Mouse (Mus musculus): ENCODE data around the gene Cfap43. TPM values are rescaled to one million over a fixed set of nuclear protein-coding genes. Genes with fewer than 3 reads are reported as not detected.
A peak's percentile ranks its signal among the peaks of the same experiment; 100 is the strongest.
"Not testable (repeated sequence)": the region's sequence is repeated elsewhere in the genome, so short reads cannot be mapped to it uniquely, and the experiment has no call there.

Gene Cfap43
- polyA plus RNA-seq, 1 experiment from 2014 or later, result 1.7 TPM

- ATAC-seq, result peak; percentile 79
- H3K9ac ChIP-seq (ENCODE audit: low read depth, low read length), result peak overlapping the region; percentile 87
- peak overlapping the region; percentile 63 for H3K27ac ChIP-seq (ENCODE audit: low read length)
- H3K4me1 ChIP-seq (ENCODE audit: control insufficient read depth, insufficient read depth, low read length), result peaks cover 10% of the 10 kb centered on the region
- H3K9me3 ChIP-seq (replicated peaks; ENCODE audit: control insufficient read depth, low read length, poor library complexity, severe bottlenecking), result no peaks in the 10 kb centered on the region
- H3K4me3 ChIP-seq (ENCODE audit: low read depth, low read length), result peak overlapping the region; percentile 79
- H3K36me3 ChIP-seq (ENCODE audit: control insufficient read depth, insufficient read depth, low read length), result no peaks in the 10 kb centered on the region; the same call in 1 of the 2 replicates
- H3K4me2 ChIP-seq (ENCODE audit: low read length), result peak overlapping the region; percentile 95
- WGBS, result 14% methylated on average over 13 of the region's 13 CpGs
- no peaks in the 10 kb centered on the region for H3K27me3 ChIP-seq (ENCODE audit: control insufficient read depth, insufficient read depth, low read depth, low read length)
These were observed 64.9 kb downstream of the Cfap43 start for GRCm38 (mm10) chr19:47853951-47854795.

GRCm38 (mm10) chr19:47853053-47853452 lies 66.0 kb downstream of the Cfap43 start:
- Histone ChIP-seq H3K4me2 (ENCODE audit: low read length) (no peak overlapping the region), H3K36me3 (ENCODE audit: control insufficient read depth, insufficient read depth, low read length) (no peaks in the 10 kb centered on the region), H3K4me3 (ENCODE audit: low read depth, low read length) (no peak overlapping the region), H3K27ac (ENCODE audit: low read length) (no peak overlapping the region), H3K9ac (ENCODE audit: low read depth, low read length) (no peak overlapping the region), H3K9me3 (replicated peaks; ENCODE audit: control insufficient read depth, low read length, poor library complexity, severe bottlenecking) (no peaks in the 10 kb centered on the region), H3K27me3 (ENCODE audit: control insufficient read depth, insufficient read depth, low read depth, low read length) (no peaks in the 10 kb centered on the region), H3K4me1 (ENCODE audit: control insufficient read depth, insufficient read depth, low read length) (peaks cover 10% of the 10 kb centered on the region)
- ATAC-seq, result no peak
- WGBS, result 84% methylated on average over 3 of the region's 3 CpGs

- H3K4me1 ChIP-seq (ENCODE audit: control insufficient read depth, insufficient read depth, low read length), result peaks cover 10% of the 10 kb centered on the region
- not testable (repeated sequence) for H3K36me3 ChIP-seq (ENCODE audit: control insufficient read depth, insufficient read depth, low read length); H3K4me3 ChIP-seq (ENCODE audit: low read depth, low read length); H3K4me2 ChIP-seq (ENCODE audit: low read length); H3K9ac ChIP-seq (ENCODE audit: low read depth, low read length); H3K27ac ChIP-seq (ENCODE audit: low read length); H3K27me3 ChIP-seq (ENCODE audit: control insufficient read depth, insufficient read depth, low read depth, low read length); ATAC-seq; H3K9me3 ChIP-seq (replicated peaks; ENCODE audit: control insufficient read depth, low read length, poor library complexity, severe bottlenecking)
- 86% methylated on average over 3 of the region's 3 CpGs for WGBS
These were observed 67.0 kb downstream of the Cfap43 start for GRCm38 (mm10) chr19:47852131-47852530.

- 85% methylated on average over 3 of the region's 3 CpGs for WGBS
These were observed 69.4 kb downstream of the Cfap43 start for GRCm38 (mm10) chr19:47849735-47850134.

GRCm38 (mm10) chr19:47841234-47841633 lies 77.9 kb downstream of the Cfap43 start:
- not testable (repeated sequence) for H3K4me3 ChIP-seq (ENCODE audit: low read depth, low read length); H3K27me3 ChIP-seq (ENCODE audit: control insufficient read depth, insufficient read depth, low read depth, low read length); H3K4me2 ChIP-seq (ENCODE audit: low read length); H3K4me1 ChIP-seq (ENCODE audit: control insufficient read depth, insufficient read depth, low read length); ATAC-seq; H3K9ac ChIP-seq (ENCODE audit: low read depth, low read length); H3K36me3 ChIP-seq (ENCODE audit: control insufficient read depth, insufficient read depth, low read length); H3K27ac ChIP-seq (ENCODE audit: low read length); H3K9me3 ChIP-seq (replicated peaks; ENCODE audit: control insufficient read depth, low read length, poor library complexity, severe bottlenecking)
- WGBS, result 82% methylated on average over 13 of the region's 15 CpGs

More at GRCm38 (mm10) chr19:47849735-47850134, 69.4 kb downstream of the Cfap43 start:
- Histone ChIP-seq H3K36me3 (ENCODE audit: control insufficient read depth, insufficient read depth, low read length) (no peaks in the 10 kb centered on the region), H3K9ac (ENCODE audit: low read depth, low read length) (no peak overlapping the region), H3K27me3 (ENCODE audit: control insufficient read depth, insufficient read depth, low read depth, low read length) (no peaks in the 10 kb centered on the region), H3K9me3 (replicated peaks; ENCODE audit: control insufficient read depth, low read length, poor library complexity, severe bottlenecking) (no peaks in the 10 kb centered on the region), H3K27ac (ENCODE audit: low read length) (no peak overlapping the region), H3K4me1 (ENCODE audit: control insufficient read depth, insufficient read depth, low read length) (peaks cover 6% of the 10 kb centered on the region), H3K4me2 (ENCODE audit: low read length) (no peak overlapping the region), H3K4me3 (ENCODE audit: low read depth, low read length) (no peak overlapping the region)
- no peak for ATAC-seq

GRCm38 (mm10) chr19:47837527-47837901 lies 81.6 kb downstream of the Cfap43 start:
- H3K27ac ChIP-seq (ENCODE audit: low read length), result no peak overlapping the region
- 0 out of 2 replicates have a peak, but pooled peaks have one; percentile 57 for ATAC-seq
- 0% methylated on average over 6 of the region's 6 CpGs for WGBS
- H3K36me3 ChIP-seq (ENCODE audit: control insufficient read depth, insufficient read depth, low read length), result no peaks in the 10 kb centered on the region
- peaks cover 3% of the 10 kb centered on the region for H3K27me3 ChIP-seq (ENCODE audit: control insufficient read depth, insufficient read depth, low read depth, low read length)
- H3K4me1 ChIP-seq (ENCODE audit: control insufficient read depth, insufficient read depth, low read length), result 0 out of 2 replicates have a peak, but pooled peaks cover 5% of the 10 kb centered on the region
- H3K4me2 ChIP-seq (ENCODE audit: low read length), result peak overlapping the region; percentile 82
- no peaks in the 10 kb centered on the region for H3K9me3 ChIP-seq (replicated peaks; ENCODE audit: control insufficient read depth, low read length, poor library complexity, severe bottlenecking)
- peak overlapping the region; percentile 54 for H3K4me3 ChIP-seq (ENCODE audit: low read depth, low read length)
- peak overlapping the region; percentile 56 for H3K9ac ChIP-seq (ENCODE audit: low read depth, low read length)

- Histone ChIP-seq H3K4me2 (ENCODE audit: low read length) (peak overlapping the region; percentile 82), H3K9ac (ENCODE audit: low read depth, low read length) (peak overlapping the region; percentile 56), H3K4me3 (ENCODE audit: low read depth, low read length) (peak overlapping the region; percentile 54), H3K4me1 (ENCODE audit: control insufficient read depth, insufficient read depth, low read length) (0 out of 2 replicates have a peak, but pooled peaks cover 5% of the 10 kb centered on the region), H3K27me3 (ENCODE audit: control insufficient read depth, insufficient read depth, low read depth, low read length) (peaks cover 3% of the 10 kb centered on the region), H3K27ac (ENCODE audit: low read length) (no peak overlapping the region), H3K36me3 (ENCODE audit: control insufficient read depth, insufficient read depth, low read length) (no peaks in the 10 kb centered on the region), H3K9me3 (replicated peaks; ENCODE audit: control insufficient read depth, low read length, poor library complexity, severe bottlenecking) (no peaks in the 10 kb centered on the region)
- 3% methylated on average over 47 of the region's 49 CpGs for WGBS
- ATAC-seq, result peak; percentile 94
These were observed 82.2 kb downstream of the Cfap43 start for GRCm38 (mm10) chr19:47836701-47837526.

GRCm38 (mm10) chr19:47835776-47836175 lies 83.3 kb downstream of the Cfap43 start:
- ATAC-seq, result no peak
- no peak overlapping the region for H3K9ac ChIP-seq (ENCODE audit: low read depth, low read length)
- 0 out of 2 replicates have a peak, but pooled peaks cover 5% of the 10 kb centered on the region for H3K4me1 ChIP-seq (ENCODE audit: control insufficient read depth, insufficient read depth, low read length)
- H3K36me3 ChIP-seq (ENCODE audit: control insufficient read depth, insufficient read depth, low read length), result no peaks in the 10 kb centered on the region
- WGBS, result 80% methylated on average over 7 of the region's 7 CpGs
- H3K27ac ChIP-seq (ENCODE audit: low read length), result no peak overlapping the region
- H3K9me3 ChIP-seq (replicated peaks; ENCODE audit: control insufficient read depth, low read length, poor library complexity, severe bottlenecking), result no peaks in the 10 kb centered on the region
- no peak overlapping the region for H3K4me3 ChIP-seq (ENCODE audit: low read depth, low read length)
- H3K27me3 ChIP-seq (ENCODE audit: control insufficient read depth, insufficient read depth, low read depth, low read length), result peaks cover 3% of the 10 kb centered on the region
- no peak overlapping the region for H3K4me2 ChIP-seq (ENCODE audit: low read length)
